Mouse (Mus musculus): Measurements from ENCODE around the gene Gm20458. TPM values are rescaled to one million over a fixed set of nuclear protein-coding genes. Genes with fewer than 3 reads are reported as not detected.

Gene Gm20458
- polyA plus RNA-seq, 2 experiments = 9.0 to 14.3 TPM

DNA sequence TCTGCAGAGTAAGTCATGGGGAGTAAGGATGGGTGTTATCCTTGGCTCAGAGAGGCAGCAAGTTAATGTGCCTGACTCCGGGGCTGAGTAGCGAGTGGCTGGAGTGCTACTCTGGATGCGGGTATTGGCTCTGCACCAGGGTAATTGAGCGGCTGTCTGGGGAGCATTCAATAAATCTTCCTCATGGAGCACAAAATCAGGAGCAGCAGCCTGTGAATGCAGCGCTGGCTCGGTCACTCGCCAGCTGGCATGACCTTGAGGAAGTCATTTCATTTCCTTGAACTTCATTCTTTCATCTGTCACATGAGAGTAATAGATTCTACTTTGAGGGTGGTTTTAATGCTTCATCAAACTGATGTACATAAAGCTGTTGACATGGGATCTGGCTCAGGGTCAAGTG lies 39.7 kb downstream of the Gm20458 start:
- no peak overlapping the region for H3K9ac ChIP-seq (ENCODE audit: low read depth, low read length, severe bottlenecking)
- H3K9me3 ChIP-seq (ENCODE audit: control insufficient read depth, low read length) = peaks cover 9% of the 10 kb centered on the region; the same call in 1 of the 2 replicates
- no peaks in the 10 kb centered on the region for H3K27me3 ChIP-seq (ENCODE audit: control insufficient read depth, insufficient read depth, low read length)
- no peak overlapping the region for H3K4me3 ChIP-seq (replicated peaks; ENCODE audit: low read length)
- no peak overlapping the region for H3K4me2 ChIP-seq (replicated peaks; ENCODE audit: low read depth, low read length, severe bottlenecking)
- no peak for ATAC-seq (ENCODE audit: low FRiP score, low read depth)
- H3K27ac ChIP-seq (replicated peaks; ENCODE audit: low read depth, low read length) = no peak overlapping the region
- DNase-seq (ENCODE audit: low spot score) = no peak
- TF ChIP-seq POLR2A (IDR thresholded peaks at IDR 0.05; ENCODE audit: borderline replicate concordance, extremely low read depth, insufficient read depth, insufficient read length) = no peak
- peaks cover 56% of the 10 kb centered on the region for H3K36me3 ChIP-seq (ENCODE audit: control insufficient read depth, insufficient read depth, low read length)
- peaks cover 13% of the 10 kb centered on the region for H3K4me1 ChIP-seq (ENCODE audit: control insufficient read depth, insufficient read depth, low read length)
- 79% methylated on average over 7 of the region's 7 CpGs for WGBS

DNA sequence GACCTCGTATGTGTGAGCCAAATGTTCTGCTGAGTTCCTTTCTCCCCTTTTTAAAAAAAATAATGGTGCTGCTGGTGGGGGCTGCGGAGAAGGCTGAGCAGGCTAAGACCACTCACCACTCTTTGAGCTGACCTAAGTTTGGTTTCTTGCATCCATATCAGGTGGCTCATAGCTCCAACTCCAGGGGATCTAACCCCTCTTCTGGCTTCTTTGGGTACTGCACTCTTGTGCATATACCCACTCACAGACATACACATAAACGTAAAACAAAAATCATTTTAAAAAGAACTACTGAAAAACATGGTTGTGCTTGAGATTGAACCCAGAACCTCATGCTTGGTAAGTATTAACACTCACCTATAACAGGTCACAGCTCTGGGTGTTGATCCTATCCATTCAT lies 44.2 kb downstream of the Gm20458 start:
- ATAC-seq (ENCODE audit: low FRiP score, low read depth) = no peak
- H3K4me3 ChIP-seq (replicated peaks; ENCODE audit: low read length) = no peak overlapping the region
- no peak for TF ChIP-seq POLR2A (IDR thresholded peaks at IDR 0.05; ENCODE audit: borderline replicate concordance, extremely low read depth, insufficient read depth, insufficient read length)

DNA sequence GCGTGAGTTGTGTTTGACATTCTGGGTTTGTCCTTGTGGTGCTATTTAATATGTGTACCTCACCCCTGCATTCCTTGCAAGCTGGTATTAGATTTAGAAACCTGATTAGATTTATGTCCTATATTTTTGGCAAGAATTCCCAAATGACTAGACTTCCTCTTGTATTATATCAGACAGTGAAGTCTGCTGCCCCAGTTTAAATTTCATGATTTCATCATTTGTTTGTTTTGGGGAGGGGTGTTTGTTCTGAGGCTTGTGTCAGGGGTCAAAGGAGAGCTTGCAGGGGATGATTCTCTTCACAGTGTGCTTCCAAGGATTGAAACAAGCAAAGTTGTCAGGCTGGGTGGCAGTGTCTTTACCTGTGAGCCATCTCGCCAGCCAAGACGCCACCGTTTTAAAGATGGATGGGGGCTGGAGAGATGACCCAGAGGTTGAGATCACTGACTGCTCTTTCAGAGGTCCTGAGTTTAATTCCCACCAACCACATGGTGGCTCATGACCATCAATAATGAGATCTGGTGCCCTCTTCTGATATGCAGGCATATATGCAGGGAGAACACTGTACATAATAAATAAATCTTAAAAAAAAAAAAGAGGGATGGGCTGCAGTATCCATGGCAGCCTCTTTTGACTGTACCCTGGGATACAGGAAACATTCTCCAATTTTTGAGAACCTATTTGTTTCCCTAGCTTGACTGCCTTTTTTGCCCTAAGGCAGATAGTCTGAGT lies 45.0 kb downstream of the Gm20458 start:
- 88% methylated on average over 4 of the region's 4 CpGs for WGBS
- no peak for ATAC-seq (ENCODE audit: low FRiP score, low read depth)
- H3K4me1 ChIP-seq (ENCODE audit: control insufficient read depth, insufficient read depth, low read length) = no peaks in the 10 kb centered on the region

More for the DNA sequence above, 44.2 kb downstream of the Gm20458 start:
- no peak overlapping the region for H3K4me2 ChIP-seq (replicated peaks; ENCODE audit: low read depth, low read length, severe bottlenecking)
- H3K4me1 ChIP-seq (ENCODE audit: control insufficient read depth, insufficient read depth, low read length) = no peaks in the 10 kb centered on the region
- no peak overlapping the region for H3K27ac ChIP-seq (replicated peaks; ENCODE audit: low read depth, low read length)
- no peak overlapping the region for H3K9ac ChIP-seq (ENCODE audit: low read depth, low read length, severe bottlenecking)
- peaks cover 9% of the 10 kb centered on the region; the same call in 1 of the 2 replicates for H3K9me3 ChIP-seq (ENCODE audit: control insufficient read depth, low read length)
- 97% methylated on average over 3 of the region's 3 CpGs for WGBS
- no peaks in the 10 kb centered on the region for H3K27me3 ChIP-seq (ENCODE audit: control insufficient read depth, insufficient read depth, low read length)
- no peak for DNase-seq (ENCODE audit: low spot score)
- H3K36me3 ChIP-seq (ENCODE audit: control insufficient read depth, insufficient read depth, low read length) = peaks cover 74% of the 10 kb centered on the region

DNA sequence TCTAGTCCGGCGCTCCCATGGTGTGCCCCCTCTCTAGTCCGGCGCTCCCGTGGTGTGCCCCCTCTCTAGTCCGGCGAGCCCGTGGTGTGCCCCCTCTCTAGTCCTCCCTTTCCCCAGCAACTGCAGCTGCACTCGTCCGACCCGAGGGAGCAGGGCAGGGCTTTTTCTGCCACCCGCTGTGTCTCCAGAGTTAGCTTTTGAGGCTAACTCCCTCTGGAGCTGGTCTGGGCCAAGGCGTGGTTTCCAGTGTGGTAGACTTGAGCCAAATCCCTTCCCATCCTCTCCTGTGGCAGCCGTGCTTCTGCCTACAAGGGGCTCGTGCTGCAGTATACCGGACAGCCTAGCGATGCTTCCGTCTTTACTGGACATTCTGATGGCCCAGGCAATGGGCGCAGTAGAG lies 47.0 kb downstream of the Gm20458 start:
- TF ChIP-seq POLR2A (IDR thresholded peaks at IDR 0.05; ENCODE audit: borderline replicate concordance, extremely low read depth, insufficient read depth, insufficient read length) = no peak
- no peak overlapping the region for H3K4me2 ChIP-seq (replicated peaks; ENCODE audit: low read depth, low read length, severe bottlenecking)
- H3K27me3 ChIP-seq (ENCODE audit: control insufficient read depth, insufficient read depth, low read length) = no peaks in the 10 kb centered on the region
- no peak overlapping the region for H3K4me3 ChIP-seq (replicated peaks; ENCODE audit: low read length)
- H3K36me3 ChIP-seq (ENCODE audit: control insufficient read depth, insufficient read depth, low read length) = peaks cover 47% of the 10 kb centered on the region
- ATAC-seq (ENCODE audit: low FRiP score, low read depth) = no peak
- WGBS = 85% methylated on average over 19 of the region's 19 CpGs
- H3K9me3 ChIP-seq (ENCODE audit: control insufficient read depth, low read length) = peaks cover 9% of the 10 kb centered on the region; the same call in 1 of the 2 replicates
- no peak overlapping the region for H3K27ac ChIP-seq (replicated peaks; ENCODE audit: low read depth, low read length)
- no peaks in the 10 kb centered on the region for H3K4me1 ChIP-seq (ENCODE audit: control insufficient read depth, insufficient read depth, low read length)
- H3K9ac ChIP-seq (ENCODE audit: low read depth, low read length, severe bottlenecking) = no peak overlapping the region
- DNase-seq (ENCODE audit: low spot score) = no peak

More for the DNA sequence above, 45.0 kb downstream of the Gm20458 start:
- no peak for TF ChIP-seq POLR2A (IDR thresholded peaks at IDR 0.05; ENCODE audit: borderline replicate concordance, extremely low read depth, insufficient read depth, insufficient read length)
- H3K27me3 ChIP-seq (ENCODE audit: control insufficient read depth, insufficient read depth, low read length) = no peaks in the 10 kb centered on the region
- no peak overlapping the region for H3K4me3 ChIP-seq (replicated peaks; ENCODE audit: low read length)
- no peak overlapping the region for H3K9ac ChIP-seq (ENCODE audit: low read depth, low read length, severe bottlenecking)
- H3K9me3 ChIP-seq (ENCODE audit: control insufficient read depth, low read length) = peaks cover 9% of the 10 kb centered on the region; the same call in 1 of the 2 replicates
- DNase-seq (ENCODE audit: low spot score) = no peak
- H3K4me2 ChIP-seq (replicated peaks; ENCODE audit: low read depth, low read length, severe bottlenecking) = no peak overlapping the region
- no peak overlapping the region for H3K27ac ChIP-seq (replicated peaks; ENCODE audit: low read depth, low read length)
- peaks cover 65% of the 10 kb centered on the region for H3K36me3 ChIP-seq (ENCODE audit: control insufficient read depth, insufficient read depth, low read length)

DNA sequence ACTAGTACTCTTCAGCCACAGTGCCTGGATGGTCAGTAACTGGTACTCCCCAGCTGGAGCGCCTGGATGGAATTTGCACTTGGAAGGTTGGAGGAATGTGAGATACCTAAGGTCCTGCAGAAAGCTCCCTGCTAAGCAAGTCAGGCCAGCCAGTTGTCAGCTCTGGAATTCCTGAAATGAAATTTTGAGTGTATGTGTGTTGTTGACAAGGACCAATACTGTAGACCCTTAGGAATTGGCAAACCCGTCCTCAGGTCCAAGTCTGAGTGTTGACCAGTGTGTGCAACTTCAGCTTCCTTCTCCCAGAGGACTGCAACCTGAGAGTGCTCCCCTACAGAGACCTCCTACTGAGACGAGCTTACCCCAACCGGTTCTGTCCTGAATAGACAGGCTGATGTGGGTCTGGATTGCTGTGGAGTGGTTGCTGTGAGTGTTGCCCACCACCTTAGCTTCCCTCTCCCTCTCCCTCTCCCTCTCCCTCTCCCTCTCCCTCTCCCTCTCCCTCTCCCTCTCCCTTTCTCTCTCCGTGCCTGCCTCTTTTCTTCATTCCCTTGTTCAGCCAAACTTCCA lies 49.9 kb downstream of the Gm20458 start:
- no peak for ATAC-seq (ENCODE audit: low FRiP score, low read depth)
- H3K4me2 ChIP-seq (replicated peaks; ENCODE audit: low read depth, low read length, severe bottlenecking) = no peak overlapping the region
- H3K9me3 ChIP-seq (ENCODE audit: control insufficient read depth, low read length) = no peaks in the 10 kb centered on the region
- H3K4me3 ChIP-seq (replicated peaks; ENCODE audit: low read length) = no peak overlapping the region
- DNase-seq (ENCODE audit: low spot score) = no peak
- H3K27me3 ChIP-seq (ENCODE audit: control insufficient read depth, insufficient read depth, low read length) = no peaks in the 10 kb centered on the region
- no peak overlapping the region for H3K9ac ChIP-seq (ENCODE audit: low read depth, low read length, severe bottlenecking)
- no peak overlapping the region for H3K27ac ChIP-seq (replicated peaks; ENCODE audit: low read depth, low read length)
- peaks cover 20% of the 10 kb centered on the region; the same call in 1 of the 2 replicates for H3K36me3 ChIP-seq (ENCODE audit: control insufficient read depth, insufficient read depth, low read length)
- H3K4me1 ChIP-seq (ENCODE audit: control insufficient read depth, insufficient read depth, low read length) = no peaks in the 10 kb centered on the region
- no peak for TF ChIP-seq POLR2A (IDR thresholded peaks at IDR 0.05; ENCODE audit: borderline replicate concordance, extremely low read depth, insufficient read depth, insufficient read length)
- 31% methylated on average over 4 of the region's 5 CpGs for WGBS
